Mouse (Mus musculus) forebrain, embryonic 16.5 days (tissue): ENCODE measurements around the gene Pdia2. TPM values are rescaled to one million over a fixed set of nuclear protein-coding genes. Genes with fewer than 3 reads are reported as not detected.

ENCODE experiments used
- ATAC-seq: fragments of 200-750 bp; cut with Nextera tagmentation; 2 replicates; pipeline ENCODE4 v1.8.0; 2017; ENCODE audit warnings: mild to moderate bottlenecking, moderate library complexity
- H3K27ac ChIP-seq: fragments of 300-500 bp; sonication (generic); 2 replicates; pipeline ENCODE4 v1.5.1; 2014; ENCODE audit warnings: low read length, control low read depth
- H3K27me3 ChIP-seq: fragments of 300-500 bp; sonication (generic); replicated peaks from 2 replicates; pipeline ENCODE4 v1.6.1; 2014; ENCODE audit warnings: low read length; ENCODE audit not compliant: control insufficient read depth, insufficient read depth
- H3K36me3 ChIP-seq: fragments of 300-500 bp; sonication (generic); 2 replicates; pipeline ENCODE4 v1.6.1; 2014; ENCODE audit not compliant: control insufficient read depth, insufficient read depth
- H3K4me1 ChIP-seq: fragments of 300-500 bp; sonication (generic); replicated peaks from 2 replicates; pipeline ENCODE4 v1.6.1; 2014; ENCODE audit warnings: low read length; ENCODE audit not compliant: control insufficient read depth, insufficient read depth
- H3K4me2 ChIP-seq: fragments of 300-500 bp; sonication (generic); 2 replicates; pipeline ENCODE4 v1.6.1; 2014; ENCODE audit warnings: mild to moderate bottlenecking, low read length, control low read depth
- H3K4me3 ChIP-seq: fragments of 300-500 bp; sonication (generic); replicated peaks from 2 replicates; pipeline ENCODE4 v1.5.1; 2014; ENCODE audit warnings: mild to moderate bottlenecking, low read length, control low read depth
- H3K9ac ChIP-seq: fragments of 300-500 bp; sonication (generic); replicated peaks from 2 replicates; pipeline ENCODE4 v1.6.1; 2014; ENCODE audit warnings: low read depth, low read length, control low read depth
- H3K9me3 ChIP-seq: fragments of 300-500 bp; sonication (generic); 2 replicates; pipeline ENCODE4 v1.6.1; 2016; ENCODE audit warnings: low read length; ENCODE audit not compliant: control insufficient read depth
- WGBS: fragments of 180-500 bp; shearing (Covaris S2); extraction: QIAGEN DNeasy Blood & Tissue Kit; methylation state at CpG from one replicate; pipeline ENCODE4 v1.1.7; 2014; 5-methylcytosine and 5-hydroxymethylcytosine counted together
- polyA plus RNA-seq: library from polyadenylated mRNA; unstranded; fragments of >200 nt; fragmentation: Nextera tagmentation; extraction: Ambion mirVana; gene quantifications from 2 replicates; pipeline ENCODE4 v1.2.1, GENCODE M21; 2015

Gene Pdia2
- polyA plus RNA-seq, 1 experiment from 2014 or later = not detected

GRCm38 (mm10) chr17:26234386-26234785, 35.5 kb upstream of the Pdia2 start:
- Histone ChIP-seq H3K9ac (no peak overlapping the region), H3K4me2 (no peak overlapping the region), H3K36me3 (no peaks in the 10 kb centered on the region), H3K4me1 (no peaks in the 10 kb centered on the region), H3K27me3 (no peaks in the 10 kb centered on the region), H3K4me3 (no peak overlapping the region), H3K9me3 (no peaks in the 10 kb centered on the region), H3K27ac (no peak overlapping the region)
- 86% methylated on average over 8 of the region's 8 CpGs for WGBS
- no peak for ATAC-seq

GRCm38 (mm10) chr17:26232863-26233262, 34.0 kb upstream of the Pdia2 start:
- Histone ChIP-seq H3K4me3 (no peak overlapping the region), H3K9ac (no peak overlapping the region), H3K4me2 (no peak overlapping the region), H3K36me3 (no peaks in the 10 kb centered on the region), H3K9me3 (no peaks in the 10 kb centered on the region), H3K4me1 (no peaks in the 10 kb centered on the region), H3K27ac (no peak overlapping the region), H3K27me3 (no peaks in the 10 kb centered on the region)
- WGBS = 73% methylated on average over 8 of the region's 8 CpGs
- no peak for ATAC-seq

- WGBS = 90% methylated on average over 5 of the region's 5 CpGs
- no peaks in the 10 kb centered on the region for H3K9me3 ChIP-seq
- no peak overlapping the region for H3K4me2 ChIP-seq
- no peak overlapping the region for H3K27ac ChIP-seq
- no peak overlapping the region for H3K4me3 ChIP-seq
- H3K9ac ChIP-seq = no peak overlapping the region
- ATAC-seq = no peak
- H3K27me3 ChIP-seq = no peaks in the 10 kb centered on the region
- no peaks in the 10 kb centered on the region for H3K4me1 ChIP-seq
- no peaks in the 10 kb centered on the region for H3K36me3 ChIP-seq
These were observed 32.3 kb upstream of the Pdia2 start for GRCm38 (mm10) chr17:26231156-26231555.

- 96% methylated on average over 5 of the region's 5 CpGs for WGBS
- Histone ChIP-seq H3K4me1 (no peaks in the 10 kb centered on the region), H3K9me3 (no peaks in the 10 kb centered on the region), H3K27ac (no peak overlapping the region), H3K9ac (no peak overlapping the region), H3K36me3 (no peaks in the 10 kb centered on the region), H3K27me3 (no peaks in the 10 kb centered on the region), H3K4me2 (no peak overlapping the region), H3K4me3 (no peak overlapping the region)
- ATAC-seq = no peak
These were observed 30.9 kb upstream of the Pdia2 start for GRCm38 (mm10) chr17:26229776-26230175.

- Histone ChIP-seq H3K9me3 (no peaks in the 10 kb centered on the region), H3K27ac (no peak overlapping the region), H3K9ac (no peak overlapping the region), H3K4me1 (no peaks in the 10 kb centered on the region), H3K36me3 (no peaks in the 10 kb centered on the region), H3K4me2 (no peak overlapping the region), H3K4me3 (no peak overlapping the region), H3K27me3 (no peaks in the 10 kb centered on the region)
- 86% methylated on average over 12 of the region's 12 CpGs for WGBS
- no peak for ATAC-seq
These were observed 26.3 kb upstream of the Pdia2 start for GRCm38 (mm10) chr17:26225150-26225549.

GRCm38 (mm10) chr17:26221508-26221907, 22.6 kb upstream of the Pdia2 start:
- H3K4me3 ChIP-seq = no peak overlapping the region
- H3K9ac ChIP-seq = no peak overlapping the region
- no peaks in the 10 kb centered on the region for H3K36me3 ChIP-seq
- H3K4me2 ChIP-seq = no peak overlapping the region
- H3K4me1 ChIP-seq = no peaks in the 10 kb centered on the region
- 69% methylated on average over 2 of the region's 2 CpGs for WGBS
- ATAC-seq = no peak
- no peaks in the 10 kb centered on the region for H3K9me3 ChIP-seq
- no peaks in the 10 kb centered on the region for H3K27me3 ChIP-seq
- no peak overlapping the region for H3K27ac ChIP-seq

- no peak overlapping the region for H3K4me2 ChIP-seq
- WGBS = 89% methylated on average over 11 of the region's 11 CpGs
- no peak overlapping the region for H3K4me3 ChIP-seq
- no peak overlapping the region for H3K9ac ChIP-seq
- no peak overlapping the region for H3K27ac ChIP-seq
- no peaks in the 10 kb centered on the region for H3K36me3 ChIP-seq
- no peaks in the 10 kb centered on the region for H3K4me1 ChIP-seq
- H3K9me3 ChIP-seq = no peaks in the 10 kb centered on the region
- no peaks in the 10 kb centered on the region for H3K27me3 ChIP-seq
- ATAC-seq = no peak
These were observed 13.8 kb upstream of the Pdia2 start for GRCm38 (mm10) chr17:26212681-26213080.

GRCm38 (mm10) chr17:26212241-26212640, 13.4 kb upstream of the Pdia2 start:
- Histone ChIP-seq H3K9me3 (no peaks in the 10 kb centered on the region), H3K27me3 (no peaks in the 10 kb centered on the region), H3K9ac (no peak overlapping the region), H3K4me3 (no peak overlapping the region), H3K27ac (no peak overlapping the region), H3K36me3 (no peaks in the 10 kb centered on the region), H3K4me2 (no peak overlapping the region), H3K4me1 (no peaks in the 10 kb centered on the region)
- ATAC-seq = no peak
- 93% methylated on average over 7 of the region's 7 CpGs for WGBS

GRCm38 (mm10) chr17:26207686-26208085, 8.8 kb upstream of the Pdia2 start, which contains the start of gene Arhgdig:
Gene Arhgdig, minus strand, starts transcription at chr17:26207786.
- ATAC-seq = no peak
- 90% methylated on average over 12 of the region's 12 CpGs for WGBS

GRCm38 (mm10) chr17:26206392-26206791, 7.5 kb upstream of the Pdia2 start:
- WGBS = 60% methylated on average over 1 of the region's 1 CpGs
- no peak for ATAC-seq

More at GRCm38 (mm10) chr17:26207686-26208085, 8.8 kb upstream of the Pdia2 start, which contains the start of gene Arhgdig:
- Histone ChIP-seq H3K9me3 (no peaks in the 10 kb centered on the region), H3K36me3 (no peaks in the 10 kb centered on the region), H3K4me1 (peaks cover 9% of the 10 kb centered on the region), H3K27ac (no peak within 1 kb of the TSS), H3K4me2 (no peak within 1 kb of the TSS), H3K9ac (no peak within 1 kb of the TSS), H3K4me3 (no peak within 1 kb of the TSS), H3K27me3 (peaks cover 14% of the 10 kb centered on the region)

More at GRCm38 (mm10) chr17:26206392-26206791, 7.5 kb upstream of the Pdia2 start:
- Histone ChIP-seq H3K27ac (no peak overlapping the region), H3K4me3 (no peak overlapping the region), H3K9me3 (no peaks in the 10 kb centered on the region), H3K4me1 (peaks cover 10% of the 10 kb centered on the region), H3K36me3 (no peaks in the 10 kb centered on the region), H3K9ac (no peak overlapping the region), H3K4me2 (no peak overlapping the region), H3K27me3 (peaks cover 23% of the 10 kb centered on the region)
